In genomic region chr5:27426200-27426599, GRCm38 (mm10) we compare ENCODE assay signal across 13 mouse cellular contexts.
"Had no signal": no experiment of that assay in that cellular context is flagged by ENCODE, and none has a peak within 500 bp of the region (broad histone marks: within the 10 kb centered on the region; RNA-seq: fewer than 3 reads in every experiment).

No protein-coding gene starts in this region.

- DNase-seq: lung, adult 18-20 months; lung, embryonic 14.5 days; lung, postnatal 10 days; lung, postnatal 4 days; midbrain, embryonic 14.5 days; right cerebral cortex, postnatal 14 days; thymus, postnatal 14 days; thymus, postnatal 36 days had no signal

- H3K27ac ChIP-seq: midbrain, embryonic 10.5 days; midbrain, embryonic 12.5 days; neural tube, embryonic 12.5 days; stomach, embryonic 15.5 days; stomach, postnatal 0 days had no signal

- H3K4me1 ChIP-seq: midbrain, embryonic 10.5 days; midbrain, embryonic 12.5 days; neural tube, embryonic 12.5 days; stomach, embryonic 15.5 days had no signal

- H3K27me3 ChIP-seq: midbrain, embryonic 12.5 days; neural tube, embryonic 12.5 days; stomach, embryonic 15.5 days had no signal

- H3K4me3 ChIP-seq: midbrain, embryonic 10.5 days; midbrain, embryonic 12.5 days; neural tube, embryonic 12.5 days; stomach, embryonic 15.5 days had no signal
